Mouse (Mus musculus) fibroblast of lung, adult 2 months (primary cell): Measurements from ENCODE around the gene Zfpl1.
"Not testable (repeated sequence)": the region's sequence is repeated elsewhere in the genome, so short reads cannot be mapped to it uniquely, and the experiment has no call there.

ENCODE experiments used
- DNase-seq: peaks from one replicate; pipeline ENCODE4 v3.0.0-alpha.2; 2011; ENCODE audit warnings: low read depth

The Zfpl1 gene

DNA sequence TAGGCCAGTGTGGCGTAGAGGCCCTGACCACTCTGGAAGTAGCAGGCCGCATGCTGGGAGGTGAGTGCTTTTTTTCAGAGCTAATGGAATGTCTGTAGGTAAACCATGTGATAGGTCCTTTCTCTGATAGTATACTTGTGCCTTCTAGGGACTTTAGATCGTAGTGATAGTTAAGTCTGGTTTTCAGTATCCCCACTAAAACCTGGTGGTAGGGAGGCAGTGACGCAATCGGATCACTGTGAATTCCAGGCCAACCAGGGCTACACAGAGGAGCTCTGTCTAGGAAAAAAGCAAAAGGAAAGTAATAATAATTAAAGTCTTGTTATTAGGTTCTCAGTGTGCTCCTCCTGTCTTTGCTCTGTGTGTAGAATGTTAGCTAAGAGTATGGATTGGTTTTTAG lies 26.2 kb downstream of the Zfpl1 start:
- no peak for DNase-seq

DNA sequence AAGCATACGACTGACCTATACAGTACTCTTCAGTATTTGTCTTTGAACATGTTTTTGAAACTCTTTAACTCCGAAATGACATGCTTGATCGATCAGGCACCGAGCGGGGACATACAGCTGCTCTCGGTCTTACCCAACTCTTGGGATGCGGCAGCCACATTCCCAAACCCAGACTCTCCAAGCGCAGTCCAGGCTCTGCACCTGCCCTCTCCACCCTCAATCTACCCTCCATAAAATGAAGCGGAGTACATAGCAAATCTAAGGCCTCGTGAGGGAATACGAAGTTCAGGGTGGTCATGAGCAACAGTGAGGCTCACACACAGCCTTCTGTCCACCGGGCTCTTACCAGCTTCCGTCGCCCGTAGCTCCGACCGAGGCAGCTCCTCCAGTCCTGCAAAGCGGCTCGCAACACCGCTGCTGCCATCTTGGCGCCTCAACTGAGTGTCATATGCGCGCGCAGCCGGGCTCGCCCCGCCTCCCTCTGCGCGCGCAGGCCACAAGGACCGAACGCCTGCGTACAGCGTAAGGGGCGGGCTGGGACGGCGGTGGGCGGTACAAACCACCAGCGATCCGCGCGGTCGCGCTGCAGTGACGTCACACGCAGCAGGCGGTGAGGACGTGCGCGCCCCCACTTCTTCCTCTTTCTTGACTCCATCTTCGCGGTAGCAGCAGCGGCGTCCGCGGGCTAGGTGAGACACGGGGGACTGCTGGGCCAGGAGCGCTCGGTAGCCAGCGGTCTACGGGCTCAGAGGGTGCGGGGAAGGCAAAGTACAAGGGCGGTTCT lies 27.3 kb downstream of the Zfpl1 start, which contains the start of the genes Mrpl49 and Fau:
Gene Mrpl49, minus strand, starts transcription at position 473 of the 784 bp plus-strand sequence.
Gene Fau, plus strand, starts transcription at position 532 of the 784 bp plus-strand sequence.
- peak; percentile 91 for DNase-seq

GRCm38 (mm10) chr19:6056696-6057095 lies 28.1 kb downstream of the Zfpl1 start:
- DNase-seq = no peak

DNA sequence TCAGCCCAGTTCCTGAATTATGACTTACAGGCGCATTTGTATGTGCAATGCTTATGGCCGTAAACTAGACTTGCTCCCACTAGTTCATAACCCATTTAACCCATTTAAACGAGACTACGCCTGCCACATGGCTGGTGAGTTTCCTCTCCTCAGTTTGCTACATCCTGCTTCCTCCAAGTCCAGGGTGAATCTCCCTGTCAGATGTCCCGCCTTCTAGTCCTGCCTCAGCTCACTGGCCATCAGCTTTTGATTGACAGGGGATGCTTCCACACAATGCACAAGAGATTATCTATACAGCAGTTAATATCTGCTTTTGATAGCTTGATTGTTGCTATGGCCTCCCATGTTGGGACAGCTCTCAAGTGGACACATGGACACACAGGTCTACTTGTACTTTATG lies 30.5 kb downstream of the Zfpl1 start:
- DNase-seq = no peak

GRCm38 (mm10) chr19:6052516-6052915 lies 32.2 kb downstream of the Zfpl1 start:
- DNase-seq = no peak

DNA sequence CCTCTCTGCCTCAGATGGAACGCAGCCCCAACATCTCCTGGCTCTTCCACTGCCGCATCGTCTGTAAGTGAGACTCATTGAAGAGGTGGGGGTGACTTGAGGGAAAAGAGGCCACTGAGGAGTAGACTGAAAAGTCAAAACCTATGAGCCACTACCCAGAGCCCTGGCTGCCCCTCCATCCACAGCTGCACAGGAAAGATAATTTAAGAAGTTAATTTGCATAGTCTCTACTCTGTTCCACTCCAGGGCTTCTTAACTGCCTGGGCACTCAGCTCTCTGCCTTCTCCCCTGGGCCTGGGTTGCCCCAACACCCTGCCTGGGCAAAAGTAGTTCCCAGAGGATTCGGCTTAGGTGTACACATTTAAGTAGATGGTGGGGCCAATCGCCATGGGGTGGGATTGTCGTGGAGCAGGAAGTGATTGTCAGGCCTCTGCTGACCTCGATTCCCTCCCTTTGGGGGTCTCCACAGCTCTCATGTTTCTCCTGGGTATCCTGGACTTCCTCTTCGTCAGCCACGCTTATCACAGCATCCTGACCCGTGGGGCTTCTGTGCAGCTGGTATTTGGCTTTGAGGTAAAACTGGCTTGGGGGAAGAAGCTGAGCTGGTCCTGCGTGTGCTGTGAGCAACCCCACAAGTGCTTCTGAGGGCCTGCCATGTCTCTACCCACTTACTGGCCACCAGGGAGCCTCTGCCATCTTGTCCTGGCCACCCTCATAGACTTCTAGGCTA lies 35.9 kb downstream of the Zfpl1 start:
- DNase-seq = no peak

- no peak for DNase-seq
These were observed 36.9 kb downstream of the Zfpl1 start for GRCm38 (mm10) chr19:6047899-6048166.

DNA sequence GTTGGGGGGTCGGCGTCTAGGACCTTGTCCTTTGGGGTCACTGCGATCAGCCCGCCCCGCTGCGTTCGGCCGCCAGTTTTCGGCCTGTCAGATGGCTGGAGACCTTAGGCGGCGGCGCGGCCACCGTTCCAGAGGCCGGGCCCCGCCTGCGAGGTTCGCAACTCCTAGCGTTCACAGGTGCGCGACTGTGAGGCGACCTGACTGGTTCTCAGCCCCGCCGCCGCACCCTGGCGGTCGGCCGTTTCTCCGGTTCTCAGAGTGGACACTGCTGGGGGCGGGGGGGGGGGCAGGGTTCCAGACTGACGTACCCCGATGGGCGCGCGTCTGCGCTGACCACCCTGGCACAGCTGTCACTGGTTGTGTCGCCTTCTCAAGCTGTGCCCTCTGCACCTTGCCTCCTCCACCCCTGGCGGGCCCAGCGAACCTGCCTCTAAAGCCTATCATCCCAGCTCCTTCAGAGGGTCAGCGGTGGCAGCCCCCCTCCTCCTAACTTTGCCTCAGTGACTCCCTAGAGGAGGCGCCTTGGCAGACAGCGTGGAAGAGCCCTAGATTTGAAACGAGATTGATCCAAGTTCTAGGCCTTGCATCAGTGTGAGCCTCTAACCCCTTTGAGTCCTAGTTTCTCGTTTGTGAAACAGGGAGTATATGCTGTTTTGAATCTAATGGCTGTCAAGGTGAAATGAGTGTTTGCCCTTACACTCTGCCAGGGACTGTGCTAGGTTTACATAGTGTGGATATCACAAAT lies 37.4 kb downstream of the Zfpl1 start:
- DNase-seq = no peak

- DNase-seq = peak; percentile 91
These were observed 38.2 kb downstream of the Zfpl1 start, which contains the start of gene Syvn1 for GRCm38 (mm10) chr19:6046294-6047153. Syvn1 (plus strand) TSS chr19:6046576.

DNA sequence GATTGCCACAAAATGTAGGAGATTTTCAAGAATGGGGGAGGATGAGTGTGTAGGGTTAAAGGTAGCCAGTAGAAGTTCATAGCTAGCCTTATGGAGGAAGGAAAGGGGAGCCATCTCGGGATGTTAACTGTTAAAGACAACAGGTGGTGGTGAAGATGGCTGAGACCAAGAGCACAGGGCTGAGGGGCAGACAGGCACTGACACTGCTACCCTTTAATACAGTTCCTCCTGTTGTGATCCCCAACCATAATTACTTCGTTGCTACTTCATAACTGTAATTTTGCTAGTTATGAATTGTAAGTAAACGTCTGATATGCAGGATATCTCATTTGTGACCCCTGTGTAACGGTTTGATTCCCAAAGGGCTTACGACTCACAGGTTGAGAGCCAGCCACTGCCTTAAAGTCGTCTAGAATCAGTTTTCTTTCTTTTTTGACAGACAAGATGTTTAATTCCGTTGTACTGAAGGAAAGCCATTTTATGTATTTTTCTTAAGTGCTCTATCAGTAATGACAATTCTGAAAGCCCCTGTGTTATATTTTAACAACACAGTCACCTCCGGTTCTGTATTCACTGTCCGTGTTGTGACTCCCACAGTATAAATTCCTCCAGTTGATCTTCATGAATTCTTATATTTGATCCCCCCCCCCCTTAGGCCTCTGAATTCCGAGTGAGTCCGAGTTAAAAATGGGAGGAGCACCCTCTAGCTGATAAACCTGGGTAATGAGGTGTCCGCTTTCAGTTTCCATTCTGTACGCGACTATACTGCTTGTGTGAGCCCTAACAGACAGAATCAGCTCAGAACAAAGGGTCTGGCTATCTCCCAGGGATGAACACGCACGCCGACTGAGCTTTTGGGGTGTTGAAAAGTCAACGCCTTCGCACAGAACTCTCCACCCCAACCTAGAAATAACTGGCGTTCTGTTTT lies 39.1 kb downstream of the Zfpl1 start:
- DNase-seq = no peak

- not testable (repeated sequence) for DNase-seq
These were observed 40.7 kb downstream of the Zfpl1 start for GRCm38 (mm10) chr19:6044102-6044501.

- no peak for DNase-seq
These were observed 42.5 kb downstream of the Zfpl1 start for GRCm38 (mm10) chr19:6042293-6042692.

GRCm38 (mm10) chr19:6040002-6040401 lies 44.8 kb downstream of the Zfpl1 start:
- no peak for DNase-seq

DNA sequence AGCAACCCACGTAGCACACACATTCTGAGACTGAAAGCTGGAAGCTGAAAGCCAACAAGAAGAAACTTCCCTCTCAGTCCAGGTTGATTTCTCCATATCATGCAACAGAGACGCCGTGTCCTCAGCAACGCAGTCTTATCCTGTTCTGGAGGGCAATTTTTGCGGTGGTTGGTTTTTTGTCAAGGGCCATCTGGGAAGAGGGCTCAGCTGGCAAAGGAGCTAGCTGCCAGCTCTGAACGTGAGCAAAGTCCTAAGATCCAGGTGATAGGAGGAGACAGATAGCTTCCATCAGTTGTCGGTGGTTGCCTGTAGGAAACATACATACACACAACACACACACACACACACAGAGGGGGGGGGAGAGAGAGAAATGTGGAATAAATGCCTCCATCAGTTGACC lies 46.4 kb downstream of the Zfpl1 start:
- DNase-seq = no peak

GRCm38 (mm10) chr19:6037695-6038094 lies 47.1 kb downstream of the Zfpl1 start:
- DNase-seq = no peak

GRCm38 (mm10) chr19:6035966-6036585 lies 48.7 kb downstream of the Zfpl1 start:
- no peak for DNase-seq
